Mouse (Mus musculus): ENCODE measurements around the gene Gm9999. TPM values are rescaled to one million over a fixed set of nuclear protein-coding genes. Genes with fewer than 3 reads are reported as not detected.
A peak's percentile ranks its signal among the peaks of the same experiment; 100 is the strongest.

The Gm9999 gene
- polyA plus RNA-seq, 1 experiment, result not detected

- peak; percentile 96 for TF ChIP-seq POLR2A (IDR thresholded peaks at IDR 0.05; ENCODE audit: low read depth, low read length)
- no peak for TF ChIP-seq CTCF (IDR thresholded peaks at IDR 0.05; ENCODE audit: borderline replicate concordance, insufficient read depth, low read length)
- H3K27ac ChIP-seq (ENCODE audit: insufficient read depth, low read length), result peak within 1 kb of the TSS; percentile 64
- H3K4me3 ChIP-seq (ENCODE audit: insufficient read depth, low read length), result peak within 1 kb of the TSS; percentile 92
- H3K4me1 ChIP-seq (ENCODE audit: control insufficient read depth, insufficient read depth, low read length), result peaks cover 6% of the 10 kb centered on the region; the same call in 1 of the 2 replicates
Measured at GRCm38 (mm10) chr7:47008168-47008993, 25.0 kb downstream of the Gm9999 start, which contains the start of gene Spty2d1. TSS of gene Spty2d1 (minus strand) at chr7:47008411.

- no peak overlapping the region for H3K4me3 ChIP-seq (ENCODE audit: insufficient read depth, low read length)
- H3K27ac ChIP-seq (ENCODE audit: insufficient read depth, low read length), result no peak overlapping the region
- TF ChIP-seq CTCF (IDR thresholded peaks at IDR 0.05; ENCODE audit: borderline replicate concordance, insufficient read depth, low read length) (no peak), POLR2A (IDR thresholded peaks at IDR 0.05; ENCODE audit: low read depth, low read length) (no peak)
- peaks cover 8% of the 10 kb centered on the region for H3K4me1 ChIP-seq (ENCODE audit: control insufficient read depth, insufficient read depth, low read length)
Measured at GRCm38 (mm10) chr7:47013131-47013767, 29.9 kb downstream of the Gm9999 start.

- TF ChIP-seq POLR2A (IDR thresholded peaks at IDR 0.05; ENCODE audit: low read depth, low read length), result no peak
- TF ChIP-seq CTCF (IDR thresholded peaks at IDR 0.05; ENCODE audit: borderline replicate concordance, insufficient read depth, low read length), result no peak
- Histone ChIP-seq H3K27ac (ENCODE audit: insufficient read depth, low read length) (peak overlapping the region; percentile 63), H3K4me3 (ENCODE audit: insufficient read depth, low read length) (no peak overlapping the region), H3K4me1 (ENCODE audit: control insufficient read depth, insufficient read depth, low read length) (peaks cover 9% of the 10 kb centered on the region)
Measured at GRCm38 (mm10) chr7:47014564-47015389, 31.4 kb downstream of the Gm9999 start.

GRCm38 (mm10) chr7:47015390-47016065 is 32.1 kb downstream of the Gm9999 start:
- peak overlapping the region; percentile 63 for H3K27ac ChIP-seq (ENCODE audit: insufficient read depth, low read length)
- no peak for TF ChIP-seq POLR2A (IDR thresholded peaks at IDR 0.05; ENCODE audit: low read depth, low read length)
- TF ChIP-seq CTCF (IDR thresholded peaks at IDR 0.05; ENCODE audit: borderline replicate concordance, insufficient read depth, low read length), result no peak
- H3K4me1 ChIP-seq (ENCODE audit: control insufficient read depth, insufficient read depth, low read length), result peaks cover 10% of the 10 kb centered on the region
- H3K4me3 ChIP-seq (ENCODE audit: insufficient read depth, low read length), result no peak overlapping the region

- H3K4me1 ChIP-seq (ENCODE audit: control insufficient read depth, insufficient read depth, low read length), result peaks cover 10% of the 10 kb centered on the region
- TF ChIP-seq POLR2A (IDR thresholded peaks at IDR 0.05; ENCODE audit: low read depth, low read length), result no peak
- TF ChIP-seq CTCF (IDR thresholded peaks at IDR 0.05; ENCODE audit: borderline replicate concordance, insufficient read depth, low read length), result no peak
Measured at GRCm38 (mm10) chr7:47016602-47017001, 33.2 kb downstream of the Gm9999 start.

GRCm38 (mm10) chr7:47017146-47017545 is 33.8 kb downstream of the Gm9999 start:
- TF ChIP-seq POLR2A (IDR thresholded peaks at IDR 0.05; ENCODE audit: low read depth, low read length) (no peak), CTCF (IDR thresholded peaks at IDR 0.05; ENCODE audit: borderline replicate concordance, insufficient read depth, low read length) (no peak)
- no peak overlapping the region for H3K27ac ChIP-seq (ENCODE audit: insufficient read depth, low read length)
- peaks cover 11% of the 10 kb centered on the region for H3K4me1 ChIP-seq (ENCODE audit: control insufficient read depth, insufficient read depth, low read length)

More at GRCm38 (mm10) chr7:47016602-47017001, 33.2 kb downstream of the Gm9999 start:
- no peak overlapping the region for H3K4me3 ChIP-seq (ENCODE audit: insufficient read depth, low read length)
- no peak overlapping the region for H3K27ac ChIP-seq (ENCODE audit: insufficient read depth, low read length)

GRCm38 (mm10) chr7:47019641-47020040 is 36.3 kb downstream of the Gm9999 start:
- Histone ChIP-seq H3K4me3 (ENCODE audit: insufficient read depth, low read length) (no peak overlapping the region), H3K27ac (ENCODE audit: insufficient read depth, low read length) (no peak overlapping the region), H3K4me1 (ENCODE audit: control insufficient read depth, insufficient read depth, low read length) (peaks cover 14% of the 10 kb centered on the region)
- TF ChIP-seq CTCF (IDR thresholded peaks at IDR 0.05; ENCODE audit: borderline replicate concordance, insufficient read depth, low read length) (no peak), POLR2A (IDR thresholded peaks at IDR 0.05; ENCODE audit: low read depth, low read length) (no peak)

More at GRCm38 (mm10) chr7:47017146-47017545, 33.8 kb downstream of the Gm9999 start:
- H3K4me3 ChIP-seq (ENCODE audit: insufficient read depth, low read length), result no peak overlapping the region

- no peak overlapping the region for H3K4me3 ChIP-seq (ENCODE audit: insufficient read depth, low read length)
- no peak for TF ChIP-seq POLR2A (IDR thresholded peaks at IDR 0.05; ENCODE audit: low read depth, low read length)
- no peak for TF ChIP-seq CTCF (IDR thresholded peaks at IDR 0.05; ENCODE audit: borderline replicate concordance, insufficient read depth, low read length)
Measured at GRCm38 (mm10) chr7:47020956-47021355, 37.6 kb downstream of the Gm9999 start.

GRCm38 (mm10) chr7:47022482-47022881 is 39.1 kb downstream of the Gm9999 start:
- Histone ChIP-seq H3K27ac (ENCODE audit: insufficient read depth, low read length) (peak overlapping the region; percentile 46), H3K4me1 (ENCODE audit: control insufficient read depth, insufficient read depth, low read length) (peaks cover 6% of the 10 kb centered on the region), H3K4me3 (ENCODE audit: insufficient read depth, low read length) (no peak overlapping the region)
- TF ChIP-seq CTCF (IDR thresholded peaks at IDR 0.05; ENCODE audit: borderline replicate concordance, insufficient read depth, low read length), result no peak
- TF ChIP-seq POLR2A (IDR thresholded peaks at IDR 0.05; ENCODE audit: low read depth, low read length), result no peak

More at GRCm38 (mm10) chr7:47020956-47021355, 37.6 kb downstream of the Gm9999 start:
- Histone ChIP-seq H3K27ac (ENCODE audit: insufficient read depth, low read length) (no peak overlapping the region), H3K4me1 (ENCODE audit: control insufficient read depth, insufficient read depth, low read length) (peaks cover 6% of the 10 kb centered on the region)

Measured in embryonic fibroblast, embryonic 13.5 days (primary cell).